Mouse (Mus musculus) heart, embryonic 10.5 days (tissue): ENCODE measurements around the gene Rpap1. TPM values are rescaled to one million over a fixed set of nuclear protein-coding genes. Genes with fewer than 3 reads are reported as not detected.
A peak's percentile ranks its signal among the peaks of the same experiment; 100 is the strongest.

Source experiments
- DNase-seq: peaks from one replicate; pipeline ENCODE4 v3.0.0-alpha.2; 2017; ENCODE audit warnings: low spot score
- H3K27ac ChIP-seq: fragments of 300-500 bp; sonication (generic); 2 replicates; pipeline ENCODE4 v1.5.1; 2016; ENCODE audit warnings: mild to moderate bottlenecking
- H3K27me3 ChIP-seq: fragments of 300-500 bp; sonication (generic); 2 replicates; pipeline ENCODE4 v1.6.1; 2016; ENCODE audit warnings: mild to moderate bottlenecking; ENCODE audit not compliant: poor library complexity, insufficient read depth, severe bottlenecking
- H3K36me3 ChIP-seq: fragments of 300-500 bp; sonication (generic); 2 replicates; pipeline ENCODE4 v1.6.1; 2016; ENCODE audit warnings: mild to moderate bottlenecking, moderate library complexity
- H3K4me1 ChIP-seq: fragments of 300-500 bp; sonication (generic); 2 replicates; pipeline ENCODE4 v1.6.1; 2016; ENCODE audit warnings: mild to moderate bottlenecking
- H3K4me3 ChIP-seq: fragments of 300-500 bp; sonication (generic); 2 replicates; pipeline ENCODE4 v1.5.1; 2016; ENCODE audit warnings: mild to moderate bottlenecking, moderate library complexity
- H3K9me3 ChIP-seq: fragments of 300-500 bp; sonication (generic); 2 replicates; pipeline ENCODE4 v1.6.1; 2016; ENCODE audit warnings: mild to moderate bottlenecking, moderate library complexity
- WGBS: fragments of 180-500 bp; shearing (Covaris S2); methylation state at CpG from one replicate; pipeline ENCODE4 v1.1.7; 2016; 5-methylcytosine and 5-hydroxymethylcytosine counted together
- polyA plus RNA-seq: library from polyadenylated mRNA; unstranded; fragments of >200 nt; fragmentation: Nextera tagmentation; extraction: Ambion mirVana; gene quantifications from 2 replicates; pipeline ENCODE4 v1.2.1, GENCODE M21; 2016

Rpap1 gene
- polyA plus RNA-seq, 1 experiment from 2014 or later, result 32.0 TPM

GRCm38 (mm10) chr2:119804776-119805175 is 17.4 kb upstream of the Rpap1 start:
- Histone ChIP-seq H3K36me3 (peaks cover 21% of the 10 kb centered on the region), H3K27ac (0 out of 2 replicates have a peak overlapping the region, but pooled peaks have one; percentile 3), H3K4me1 (peaks cover 78% of the 10 kb centered on the region), H3K9me3 (no peaks in the 10 kb centered on the region), H3K4me3 (no peak overlapping the region), H3K27me3 (peaks cover 47% of the 10 kb centered on the region)
- whole genome bisulfite sequencing, result 42% methylated on average over 9 of the region's 9 CpGs
- no peak for DNase-seq

GRCm38 (mm10) chr2:119804275-119804628 is 16.9 kb upstream of the Rpap1 start:
- WGBS, result 51% methylated on average over 5 of the region's 5 CpGs
- Histone ChIP-seq H3K27me3 (peaks cover 45% of the 10 kb centered on the region), H3K4me3 (no peak overlapping the region), H3K4me1 (peaks cover 75% of the 10 kb centered on the region), H3K36me3 (peaks cover 17% of the 10 kb centered on the region; the same call in 1 of the 2 replicates), H3K27ac (0 out of 2 replicates have a peak overlapping the region, but pooled peaks have one; percentile 3), H3K9me3 (no peaks in the 10 kb centered on the region)
- DNase-seq, result no peak

GRCm38 (mm10) chr2:119803618-119804274 is 16.4 kb upstream of the Rpap1 start:
- Histone ChIP-seq H3K27me3 (peaks cover 45% of the 10 kb centered on the region), H3K4me3 (no peak overlapping the region), H3K27ac (peak overlapping the region; percentile 65; the same call in 1 of the 2 replicates), H3K9me3 (no peaks in the 10 kb centered on the region), H3K4me1 (peaks cover 73% of the 10 kb centered on the region), H3K36me3 (peaks cover 17% of the 10 kb centered on the region; the same call in 1 of the 2 replicates)
- WGBS, result 42% methylated on average over 6 of the region's 6 CpGs
- no peak for DNase-seq

- 48% methylated on average over 10 of the region's 10 CpGs for WGBS
- Histone ChIP-seq H3K27me3 (peaks cover 52% of the 10 kb centered on the region), H3K27ac (peak overlapping the region; percentile 65; the same call in 1 of the 2 replicates), H3K9me3 (no peaks in the 10 kb centered on the region), H3K4me3 (no peak overlapping the region), H3K4me1 (peaks cover 70% of the 10 kb centered on the region), H3K36me3 (peaks cover 17% of the 10 kb centered on the region; the same call in 1 of the 2 replicates)
- DNase-seq, result no peak
Observed at GRCm38 (mm10) chr2:119802767-119803617, 15.7 kb upstream of the Rpap1 start.

GRCm38 (mm10) chr2:119800876-119801846 is 13.8 kb upstream of the Rpap1 start:
- DNase-seq, result no peak
- 53% methylated on average over 15 of the region's 15 CpGs for WGBS
- Histone ChIP-seq H3K4me1 (peaks cover 65% of the 10 kb centered on the region), H3K4me3 (peak overlapping the region; percentile 78), H3K36me3 (peaks cover 17% of the 10 kb centered on the region; the same call in 1 of the 2 replicates), H3K9me3 (no peaks in the 10 kb centered on the region), H3K27ac (0 out of 2 replicates have a peak overlapping the region, but pooled peaks have one; percentile 10), H3K27me3 (peaks cover 67% of the 10 kb centered on the region)

GRCm38 (mm10) chr2:119799961-119800550 is 12.7 kb upstream of the Rpap1 start:
- Histone ChIP-seq H3K4me3 (peak overlapping the region; percentile 78), H3K27ac (peak overlapping the region; percentile 88), H3K27me3 (peaks cover 61% of the 10 kb centered on the region), H3K9me3 (no peaks in the 10 kb centered on the region), H3K4me1 (peaks cover 56% of the 10 kb centered on the region), H3K36me3 (peaks cover 8% of the 10 kb centered on the region; the same call in 1 of the 2 replicates)
- WGBS, result under 1% methylated on average over 26 of the region's 27 CpGs
- DNase-seq, result no peak

GRCm38 (mm10) chr2:119799181-119799960 is 12.0 kb upstream of the Rpap1 start:
- Histone ChIP-seq H3K4me3 (peak overlapping the region; percentile 78), H3K36me3 (peaks cover 8% of the 10 kb centered on the region; the same call in 1 of the 2 replicates), H3K27ac (peak overlapping the region; percentile 88), H3K4me1 (peaks cover 49% of the 10 kb centered on the region), H3K9me3 (no peaks in the 10 kb centered on the region), H3K27me3 (peaks cover 54% of the 10 kb centered on the region)
- under 1% methylated on average over 48 of the region's 89 CpGs for WGBS
- DNase-seq, result no peak

- Histone ChIP-seq H3K4me3 (peak overlapping the region; percentile 78), H3K27ac (no peak overlapping the region), H3K27me3 (peaks cover 46% of the 10 kb centered on the region), H3K9me3 (no peaks in the 10 kb centered on the region), H3K36me3 (0 out of 2 replicates have a peak, but pooled peaks cover under 1% of the 10 kb centered on the region), H3K4me1 (peaks cover 39% of the 10 kb centered on the region)
- 10% methylated on average over 13 of the region's 13 CpGs for WGBS
- no peak for DNase-seq
Observed at GRCm38 (mm10) chr2:119798246-119798927, 11.1 kb upstream of the Rpap1 start.

GRCm38 (mm10) chr2:119797279-119797783 is 10.0 kb upstream of the Rpap1 start, which contains the start of gene Tyro3:
Tyro3 (plus strand) TSS chr2:119797733.
- WGBS, result 45% methylated on average over 5 of the region's 5 CpGs
- DNase-seq, result no peak
- peaks cover 31% of the 10 kb centered on the region for H3K4me1 ChIP-seq
- 0 out of 2 replicates have a peak within 1 kb of the TSS, but pooled peaks have one; percentile 1 for H3K27ac ChIP-seq
- no peaks in the 10 kb centered on the region for H3K9me3 ChIP-seq
- peak within 1 kb of the TSS; percentile 18; the same call in 1 of the 2 replicates for H3K4me3 ChIP-seq
- H3K27me3 ChIP-seq, result peaks cover 39% of the 10 kb centered on the region
- H3K36me3 ChIP-seq, result no peaks in the 10 kb centered on the region

GRCm38 (mm10) chr2:119789996-119790395 is 2.7 kb upstream of the Rpap1 start:
- Histone ChIP-seq H3K36me3 (peaks cover 8% of the 10 kb centered on the region), H3K4me1 (peaks cover 7% of the 10 kb centered on the region), H3K27me3 (no peaks in the 10 kb centered on the region), H3K27ac (no peak overlapping the region), H3K9me3 (no peaks in the 10 kb centered on the region), H3K4me3 (no peak overlapping the region)
- 77% methylated on average over 2 of the region's 2 CpGs for WGBS
- no peak for DNase-seq
